Mouse (Mus musculus): ENCODE measurements around the gene Grin2d. TPM values are rescaled to one million over a fixed set of nuclear protein-coding genes. Genes with fewer than 3 reads are reported as not detected.

Gene Grin2d
- polyA plus RNA-seq, 1 experiment = 0.43 TPM

- H3K27ac ChIP-seq (ENCODE audit: insufficient read depth, low read length) = no peak overlapping the region
- no peaks in the 10 kb centered on the region for H3K9me3 ChIP-seq (replicated peaks; ENCODE audit: control insufficient read depth, insufficient read depth, low read length, poor library complexity, severe bottlenecking)
- H3K36me3 ChIP-seq (ENCODE audit: control insufficient read depth, insufficient read depth, low read length, poor library complexity, severe bottlenecking) = no peaks in the 10 kb centered on the region
- H3K27me3 ChIP-seq (ENCODE audit: control insufficient read depth, insufficient read depth, low read length, poor library complexity, severe bottlenecking) = no peaks in the 10 kb centered on the region
- H3K4me1 ChIP-seq (ENCODE audit: control insufficient read depth, insufficient read depth, low read length) = peaks cover 2% of the 10 kb centered on the region
- H3K4me3 ChIP-seq (ENCODE audit: low read depth, low read length) = no peak overlapping the region
- no peak overlapping the region for H3K9ac ChIP-seq (ENCODE audit: low read depth, poor library complexity, severe bottlenecking)
- no peak for TF ChIP-seq POLR2A (IDR thresholded peaks at IDR 0.05; ENCODE audit: insufficient read depth, low read length)
- no peak for TF ChIP-seq EP300 (IDR thresholded peaks at IDR 0.05; ENCODE audit: insufficient read depth, low read depth, low read length)
Observed at GRCm38 (mm10) chr7:45920583-45921241, 42.5 kb upstream of the Grin2d start.

DNA sequence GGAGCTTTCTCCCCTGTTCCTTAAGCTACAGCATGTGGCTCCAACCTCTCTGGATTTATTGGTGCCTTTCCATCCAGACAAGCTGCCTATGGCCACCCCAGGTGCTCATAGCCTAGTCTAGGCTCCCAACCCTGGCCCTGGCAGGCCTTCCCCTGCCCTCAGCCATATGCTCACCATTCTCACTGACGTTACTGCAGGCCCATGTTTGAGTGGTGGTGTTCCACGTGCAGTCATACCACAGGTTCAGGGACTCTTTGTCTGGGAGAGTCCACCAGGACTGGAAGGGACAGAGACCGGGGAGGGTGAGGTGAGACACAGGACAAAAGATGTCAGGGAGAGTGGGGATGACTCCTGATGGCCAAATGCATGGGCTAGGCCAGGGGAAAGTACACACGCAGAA is 41.6 kb upstream of the Grin2d start:
- H3K9ac ChIP-seq (ENCODE audit: low read depth, poor library complexity, severe bottlenecking) = no peak overlapping the region
- no peak for TF ChIP-seq CTCF (IDR thresholded peaks at IDR 0.05; ENCODE audit: low read depth, low read length)
- TF ChIP-seq EP300 (IDR thresholded peaks at IDR 0.05; ENCODE audit: insufficient read depth, low read depth, low read length) = no peak
- TF ChIP-seq POLR2A (IDR thresholded peaks at IDR 0.05; ENCODE audit: insufficient read depth, low read length) = no peak
- H3K27ac ChIP-seq (ENCODE audit: insufficient read depth, low read length) = no peak overlapping the region
- no peak overlapping the region for H3K4me3 ChIP-seq (ENCODE audit: low read depth, low read length)
- H3K36me3 ChIP-seq (ENCODE audit: control insufficient read depth, insufficient read depth, low read length, poor library complexity, severe bottlenecking) = no peaks in the 10 kb centered on the region
- no peaks in the 10 kb centered on the region for H3K27me3 ChIP-seq (ENCODE audit: control insufficient read depth, insufficient read depth, low read length, poor library complexity, severe bottlenecking)
- peaks cover 2% of the 10 kb centered on the region for H3K4me1 ChIP-seq (ENCODE audit: control insufficient read depth, insufficient read depth, low read length)
- no peaks in the 10 kb centered on the region for H3K9me3 ChIP-seq (replicated peaks; ENCODE audit: control insufficient read depth, insufficient read depth, low read length, poor library complexity, severe bottlenecking)

DNA sequence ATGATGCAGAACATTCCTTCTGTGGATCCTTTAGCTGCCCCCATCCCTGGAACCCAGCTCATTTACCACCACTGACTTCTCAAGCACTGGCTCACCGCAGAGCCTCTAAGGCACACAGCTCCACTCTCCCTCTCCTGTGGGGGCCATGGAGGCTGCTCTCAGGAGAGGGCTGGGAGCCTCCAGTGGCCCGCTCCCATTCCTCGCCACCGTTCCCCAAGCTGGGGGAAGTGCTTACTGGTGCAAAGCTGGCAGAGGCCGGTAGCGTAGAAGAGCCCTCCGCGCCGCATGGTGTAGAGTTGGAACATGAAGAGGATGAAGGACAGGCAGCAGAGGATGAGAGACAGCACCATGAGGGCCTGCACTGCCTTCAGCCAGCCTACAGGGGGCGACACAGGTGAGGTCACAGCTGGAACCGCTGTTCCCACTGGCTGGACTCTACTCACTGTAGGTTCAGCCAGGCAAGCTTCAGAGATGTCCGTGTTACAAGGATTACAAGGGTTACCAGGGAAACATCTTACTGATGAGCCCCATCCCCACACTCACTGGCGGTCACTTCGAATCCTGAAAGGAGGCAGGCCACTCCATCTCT is 41.0 kb upstream of the Grin2d start:
- Histone ChIP-seq H3K27ac (ENCODE audit: insufficient read depth, low read length) (no peak overlapping the region), H3K9me3 (replicated peaks; ENCODE audit: control insufficient read depth, insufficient read depth, low read length, poor library complexity, severe bottlenecking) (no peaks in the 10 kb centered on the region), H3K27me3 (ENCODE audit: control insufficient read depth, insufficient read depth, low read length, poor library complexity, severe bottlenecking) (no peaks in the 10 kb centered on the region), H3K4me1 (ENCODE audit: control insufficient read depth, insufficient read depth, low read length) (peaks cover 2% of the 10 kb centered on the region), H3K4me3 (ENCODE audit: low read depth, low read length) (peak overlapping the region; percentile 64), H3K9ac (ENCODE audit: low read depth, poor library complexity, severe bottlenecking) (peak overlapping the region; percentile 48; the same call in 1 of the 2 replicates), H3K36me3 (ENCODE audit: control insufficient read depth, insufficient read depth, low read length, poor library complexity, severe bottlenecking) (no peaks in the 10 kb centered on the region)
- TF ChIP-seq EP300 (IDR thresholded peaks at IDR 0.05; ENCODE audit: insufficient read depth, low read depth, low read length) (peak; percentile 57; the same call in 1 of the 2 replicates), POLR2A (IDR thresholded peaks at IDR 0.05; ENCODE audit: insufficient read depth, low read length) (no peak), CTCF (IDR thresholded peaks at IDR 0.05; ENCODE audit: low read depth, low read length) (peak; percentile 98)

GRCm38 (mm10) chr7:45917926-45918325 is 39.7 kb upstream of the Grin2d start:
- Histone ChIP-seq H3K9me3 (replicated peaks; ENCODE audit: control insufficient read depth, insufficient read depth, low read length, poor library complexity, severe bottlenecking) (no peaks in the 10 kb centered on the region), H3K9ac (ENCODE audit: low read depth, poor library complexity, severe bottlenecking) (no peak overlapping the region), H3K36me3 (ENCODE audit: control insufficient read depth, insufficient read depth, low read length, poor library complexity, severe bottlenecking) (no peaks in the 10 kb centered on the region), H3K4me3 (ENCODE audit: low read depth, low read length) (no peak overlapping the region), H3K27ac (ENCODE audit: insufficient read depth, low read length) (no peak overlapping the region), H3K27me3 (ENCODE audit: control insufficient read depth, insufficient read depth, low read length, poor library complexity, severe bottlenecking) (no peaks in the 10 kb centered on the region), H3K4me1 (ENCODE audit: control insufficient read depth, insufficient read depth, low read length) (peaks cover 2% of the 10 kb centered on the region)
- TF ChIP-seq EP300 (IDR thresholded peaks at IDR 0.05; ENCODE audit: insufficient read depth, low read depth, low read length) (no peak), CTCF (IDR thresholded peaks at IDR 0.05; ENCODE audit: low read depth, low read length) (no peak), POLR2A (IDR thresholded peaks at IDR 0.05; ENCODE audit: insufficient read depth, low read length) (no peak)

DNA sequence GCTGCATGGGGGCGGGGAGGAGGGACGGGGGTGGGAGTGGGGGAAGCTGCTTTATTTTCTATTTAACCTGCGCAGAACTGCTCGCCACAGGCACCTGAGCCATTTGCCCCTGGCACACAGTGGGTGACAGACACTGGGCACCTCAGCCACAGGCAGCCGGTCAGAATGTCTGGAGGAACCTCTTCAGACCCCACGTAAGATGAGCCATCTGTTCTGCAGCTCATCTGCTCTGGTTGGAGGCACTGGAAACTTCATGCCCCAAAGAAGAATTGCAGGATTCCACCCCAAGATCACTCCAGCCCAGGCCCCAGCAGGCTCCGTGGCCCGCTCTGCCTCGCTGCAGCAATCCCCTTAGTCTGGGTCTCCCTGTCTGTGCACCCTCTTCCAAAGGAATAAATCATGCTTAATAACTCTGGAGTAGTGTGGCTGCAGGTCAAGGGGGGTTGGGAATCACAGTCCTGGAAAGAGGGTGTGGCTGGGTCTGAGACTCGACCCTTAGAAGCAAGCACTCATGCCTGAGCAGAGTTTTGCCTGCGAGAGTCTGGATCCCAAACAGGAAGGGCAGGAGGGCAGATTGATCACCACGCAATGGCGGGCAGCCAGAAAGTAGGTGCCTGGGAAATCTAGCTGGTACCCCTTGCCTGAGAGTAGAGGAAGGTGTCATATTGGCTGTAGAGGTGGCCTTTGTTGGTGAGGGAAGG is 39.0 kb upstream of the Grin2d start:
- Histone ChIP-seq H3K36me3 (ENCODE audit: control insufficient read depth, insufficient read depth, low read length, poor library complexity, severe bottlenecking) (no peaks in the 10 kb centered on the region), H3K27me3 (ENCODE audit: control insufficient read depth, insufficient read depth, low read length, poor library complexity, severe bottlenecking) (no peaks in the 10 kb centered on the region), H3K4me1 (ENCODE audit: control insufficient read depth, insufficient read depth, low read length) (peaks cover 1% of the 10 kb centered on the region), H3K9ac (ENCODE audit: low read depth, poor library complexity, severe bottlenecking) (peak overlapping the region; percentile 19; the same call in 1 of the 2 replicates), H3K27ac (ENCODE audit: insufficient read depth, low read length) (no peak overlapping the region; the same call in 1 of the 2 replicates), H3K4me3 (ENCODE audit: low read depth, low read length) (peak overlapping the region; percentile 18; the same call in 1 of the 2 replicates), H3K9me3 (replicated peaks; ENCODE audit: control insufficient read depth, insufficient read depth, low read length, poor library complexity, severe bottlenecking) (no peaks in the 10 kb centered on the region)
- TF ChIP-seq POLR2A (IDR thresholded peaks at IDR 0.05; ENCODE audit: insufficient read depth, low read length) (no peak), CTCF (IDR thresholded peaks at IDR 0.05; ENCODE audit: low read depth, low read length) (no peak)
